Mouse (Mus musculus) T-cell, adult 2 months (primary cell): ENCODE measurements around the gene Nudt9.
"Not testable (repeated sequence)": the region's sequence is repeated elsewhere in the genome, so short reads cannot be mapped to it uniquely, and the experiment has no call there.

Experiments used
- DNase-seq: peaks from one replicate; pipeline ENCODE4 v3.0.0; 2022; ENCODE audit warnings: low spot score

The Nudt9 gene

GRCm38 (mm10) chr5:104046256-104047199, at the start of gene Nudt9:
Nudt9 (plus strand) TSS chr5:104046306.
- DNase-seq: peak; percentile 99

GRCm38 (mm10) chr5:103998739-103999138, 47.4 kb upstream of the Nudt9 start:
- DNase-seq: no peak

- DNase-seq: peak; percentile 75
These were observed 46.4 kb upstream of the Nudt9 start for GRCm38 (mm10) chr5:103999738-104000137.

- DNase-seq: no peak
These were observed 43.4 kb upstream of the Nudt9 start for GRCm38 (mm10) chr5:104002549-104003255.

GRCm38 (mm10) chr5:104003256-104003931, 42.7 kb upstream of the Nudt9 start:
- no peak for DNase-seq

DNA sequence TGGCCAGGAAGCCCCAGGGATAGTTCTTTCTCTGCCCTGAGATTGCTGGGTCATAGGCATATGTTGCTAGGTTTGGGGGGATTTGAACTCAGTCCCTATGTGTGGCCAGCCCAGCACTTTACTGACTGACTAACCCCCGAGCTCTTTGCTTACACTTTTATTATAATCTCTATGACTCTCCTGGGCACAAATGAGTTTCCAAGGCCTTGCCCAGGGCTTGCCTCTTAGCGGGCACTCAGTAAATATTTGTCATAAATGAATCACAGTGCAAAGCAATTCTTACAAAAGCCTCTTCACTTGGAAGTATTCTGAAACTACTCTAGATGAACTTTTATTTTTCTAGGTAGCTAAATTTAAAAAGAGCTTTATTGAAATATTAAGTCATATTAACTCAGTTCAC, 42.2 kb upstream of the Nudt9 start:
- no peak for DNase-seq

DNA sequence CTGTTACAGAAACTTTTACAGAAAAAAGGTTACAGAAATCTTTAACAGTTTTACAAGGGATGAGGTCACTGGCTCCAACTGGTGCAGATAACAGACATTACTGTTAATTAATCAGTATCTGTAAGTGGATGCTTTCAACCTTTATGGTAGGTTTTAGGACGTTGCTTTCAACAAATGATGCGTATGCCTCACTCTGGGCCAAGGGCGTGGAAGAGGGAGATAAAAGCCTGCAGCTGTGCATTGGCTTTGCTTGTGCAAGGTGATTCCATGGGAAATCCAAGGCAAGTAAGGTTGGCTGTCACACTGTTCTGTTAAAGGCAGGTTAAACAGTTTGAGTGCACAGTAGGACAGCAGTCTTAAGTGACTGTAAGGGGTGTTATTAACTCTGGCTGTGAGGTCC, 39.3 kb upstream of the Nudt9 start:
- no peak for DNase-seq

DNA sequence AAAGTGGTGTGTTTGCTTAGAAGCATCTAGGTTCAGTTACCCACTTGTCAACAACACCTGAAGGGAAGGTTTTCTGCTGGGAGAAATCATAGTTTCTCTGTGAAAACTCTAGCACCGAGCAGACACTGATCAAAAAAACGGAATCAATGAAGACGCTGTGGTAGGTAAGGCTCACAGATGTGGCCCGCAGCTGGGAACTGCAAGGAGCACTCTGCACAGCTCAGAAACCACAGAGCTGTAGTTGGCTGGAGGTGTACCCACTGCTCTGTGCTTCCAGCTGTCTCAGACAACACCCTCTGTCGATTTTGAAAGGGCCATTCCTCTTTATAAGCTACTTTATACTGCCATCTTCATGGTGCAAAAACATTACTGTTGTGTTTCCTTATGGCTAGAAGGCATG, 38.3 kb upstream of the Nudt9 start:
- DNase-seq: peak; percentile 21

DNA sequence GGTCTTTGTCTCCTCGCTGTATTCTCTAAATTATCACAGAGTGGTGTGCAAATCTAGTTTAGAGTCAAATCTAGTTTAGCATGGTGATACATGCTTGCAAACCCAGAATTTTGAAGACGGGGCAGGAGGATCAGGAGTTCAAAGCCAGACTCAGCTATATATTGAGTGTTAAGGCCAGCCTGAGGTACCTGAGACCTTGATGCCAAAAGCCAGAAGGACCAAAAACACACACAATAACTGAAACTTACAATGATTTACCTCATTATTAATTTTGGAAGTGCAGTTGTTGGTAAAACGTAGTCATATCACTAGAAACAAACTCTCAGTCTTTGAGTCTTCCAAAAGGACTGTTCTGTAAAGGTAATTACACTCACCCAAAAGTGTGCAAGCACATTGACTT, 36.7 kb upstream of the Nudt9 start:
- no peak for DNase-seq

DNA sequence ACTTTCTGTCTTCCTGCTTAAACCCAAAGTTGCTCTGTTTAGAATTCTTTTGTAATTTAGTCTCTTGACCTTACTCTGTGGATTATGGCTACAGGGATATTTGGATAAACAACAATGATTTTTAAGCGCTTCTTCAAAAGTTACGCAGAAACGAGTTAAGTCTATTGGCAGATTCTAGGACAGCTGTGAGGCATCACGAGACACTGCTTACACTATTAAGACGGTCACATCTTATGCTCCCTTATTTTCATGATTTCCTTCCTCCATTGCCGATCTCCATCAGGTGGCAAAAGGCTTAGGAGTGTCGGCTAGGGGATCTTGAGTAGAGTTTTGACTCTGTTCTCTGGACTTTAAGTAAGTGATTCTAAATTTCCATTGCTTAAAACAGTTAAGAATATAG, 35.8 kb upstream of the Nudt9 start:
- DNase-seq: no peak

DNA sequence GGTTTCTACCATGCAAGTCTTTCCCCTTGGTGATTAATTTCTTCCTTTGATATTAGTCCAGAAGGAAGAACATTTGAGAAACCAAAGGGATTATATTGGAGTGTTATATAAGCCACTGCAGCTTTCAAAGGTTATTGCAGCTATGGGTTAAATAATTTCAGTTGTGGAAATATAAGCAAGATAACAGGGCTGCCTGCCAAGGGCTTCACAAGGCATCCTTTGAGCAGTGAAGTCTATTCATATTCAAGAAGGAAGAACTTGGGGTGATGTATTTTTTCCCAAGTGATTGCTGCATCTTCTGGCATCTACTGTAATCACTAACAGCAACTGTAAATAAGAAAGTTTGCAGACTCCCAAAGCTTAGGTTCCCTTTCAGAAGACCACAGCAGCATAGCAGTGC, 34.7 kb upstream of the Nudt9 start:
- no peak for DNase-seq

DNA sequence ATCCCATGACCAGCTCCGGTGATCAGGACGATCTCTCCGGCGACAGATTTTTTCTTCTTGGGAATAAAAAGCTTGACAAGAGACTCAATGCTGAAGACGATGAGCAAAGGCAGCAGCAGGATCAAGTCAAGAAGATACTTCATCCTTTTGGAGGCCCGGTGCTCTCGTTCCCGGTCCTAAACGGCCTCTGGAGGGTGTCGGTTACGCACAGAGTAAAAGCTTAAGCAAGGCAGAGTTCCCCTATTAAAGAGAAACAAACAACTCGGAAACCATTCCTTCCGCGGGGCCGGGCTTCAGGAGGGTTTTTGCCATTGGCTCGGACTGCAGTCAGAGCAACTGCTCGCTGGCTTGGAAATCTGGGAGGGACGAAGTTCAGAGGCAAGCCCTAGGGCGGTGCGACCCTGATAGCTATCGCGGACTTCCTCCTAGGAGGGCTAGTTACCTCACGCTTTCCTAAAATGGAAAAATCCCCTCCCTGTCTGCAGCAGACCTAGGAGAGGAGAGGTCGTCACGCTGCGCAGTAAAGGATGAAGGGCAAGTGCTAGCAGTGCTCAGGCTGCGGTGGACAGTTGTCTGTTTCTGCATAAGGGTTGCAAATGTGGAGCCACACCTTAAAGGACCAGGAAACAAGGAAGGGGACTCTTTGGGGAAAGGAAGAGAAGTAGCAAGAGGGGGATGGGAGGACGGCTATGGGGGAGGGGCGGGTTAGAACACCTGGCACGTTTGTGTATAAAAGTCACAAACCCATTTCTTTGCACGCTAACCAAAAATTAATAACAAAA, 24.3 kb upstream of the Nudt9 start, which contains the start of gene Hsd17b11:
Gene Hsd17b11, minus strand, starts transcription at position 323 of the 782 bp plus-strand sequence.
- peak; percentile 55 for DNase-seq

- DNase-seq: no peak
These were observed 23.5 kb upstream of the Nudt9 start for GRCm38 (mm10) chr5:104022558-104022957.

- no peak for DNase-seq
These were observed 22.7 kb upstream of the Nudt9 start for GRCm38 (mm10) chr5:104023289-104024020.

DNA sequence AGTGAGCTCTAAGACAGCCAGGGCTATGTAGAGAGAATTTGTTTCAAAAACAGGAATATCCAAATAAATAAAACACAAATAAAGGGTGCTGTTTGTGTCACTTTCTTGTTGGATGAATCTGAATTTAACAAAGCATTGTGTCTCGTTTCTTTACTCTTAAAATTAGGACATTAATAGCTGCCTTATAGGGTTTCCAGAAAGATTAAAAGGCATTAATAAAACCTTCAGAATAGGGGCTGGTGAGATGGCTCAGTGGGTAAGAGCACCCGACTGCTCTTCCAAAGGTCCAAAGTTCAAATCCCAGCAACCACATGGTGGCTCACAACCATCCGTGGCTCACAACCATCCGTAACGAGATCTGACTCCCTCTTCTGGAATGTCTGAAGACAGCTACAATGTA, 21.9 kb upstream of the Nudt9 start:
- not testable (repeated sequence) for DNase-seq

GRCm38 (mm10) chr5:104024762-104025161, 21.3 kb upstream of the Nudt9 start:
- DNase-seq: no peak

DNA sequence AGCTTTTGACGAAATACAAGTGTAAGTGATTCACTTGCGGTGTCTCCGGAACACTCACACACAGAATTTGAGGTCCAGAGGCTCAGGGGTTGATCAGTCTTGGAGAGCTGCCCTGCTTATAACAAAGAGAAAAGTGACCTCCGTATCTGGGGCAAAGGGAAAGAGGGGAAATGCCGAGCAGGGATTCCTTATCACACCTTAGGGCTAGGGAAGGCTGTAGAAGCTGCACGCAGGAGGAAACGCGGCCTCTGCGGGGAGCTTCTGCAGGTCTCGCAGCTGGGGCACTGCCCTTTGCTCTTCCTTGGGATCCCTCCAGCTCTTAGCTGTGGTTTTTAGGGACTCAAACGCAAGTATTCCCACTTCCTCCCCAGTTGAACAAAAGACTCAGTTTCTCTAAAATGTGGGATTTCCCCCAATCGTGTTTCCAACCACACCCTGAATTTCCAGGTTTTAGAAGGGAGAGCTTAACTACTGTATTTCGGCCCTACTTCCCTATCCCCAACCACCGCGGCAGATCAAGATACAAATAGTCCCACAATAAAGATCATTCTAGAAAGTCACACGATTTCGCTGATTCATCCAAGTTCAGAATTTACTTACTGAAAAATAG, 20.8 kb upstream of the Nudt9 start:
- DNase-seq: no peak

- DNase-seq: no peak
These were observed 13.5 kb upstream of the Nudt9 start for GRCm38 (mm10) chr5:104032434-104033097.

DNA sequence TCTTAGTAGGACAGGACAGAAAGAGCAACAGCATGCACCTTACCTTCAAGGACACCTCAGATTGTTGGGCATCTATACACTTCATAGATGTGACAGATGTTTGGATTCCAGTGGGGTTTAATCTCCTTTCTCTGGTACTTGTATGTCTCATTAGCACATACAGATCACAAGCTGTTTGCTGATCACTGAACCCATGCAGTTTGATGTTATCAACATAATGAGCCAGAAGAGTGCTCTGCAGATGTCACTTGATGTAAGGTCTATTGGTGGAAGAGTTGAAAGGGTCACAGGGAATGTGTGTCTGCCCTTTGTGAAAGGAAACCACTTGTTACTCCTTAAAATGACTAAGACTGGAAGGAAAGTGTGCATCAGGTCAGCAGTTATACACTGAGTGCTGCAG, 11.0 kb upstream of the Nudt9 start:
- no peak for DNase-seq

GRCm38 (mm10) chr5:104035824-104036223, 10.3 kb upstream of the Nudt9 start:
- no peak for DNase-seq
